Mouse (Mus musculus) macrophage (primary cell): ENCODE measurements around the gene Vmn1r214. TPM values are rescaled to one million over a fixed set of nuclear protein-coding genes. Genes with fewer than 3 reads are reported as not detected.

ENCODE experiments used
- H3K27ac ChIP-seq: fragments of 350-480 bp; formaldehyde crosslinking; 2 replicates; pipeline ENCODE4 v1.9.0; 2021
- H3K36me3 ChIP-seq: fragments of 350-480 bp; formaldehyde crosslinking; 2 replicates; pipeline ENCODE4 v1.9.0; 2021; ENCODE audit errors: inconsistent target
- H3K4me3 ChIP-seq: fragments of 350-480 bp; formaldehyde crosslinking; 2 replicates; pipeline ENCODE4 v1.9.0; 2021; ENCODE audit errors: inconsistent target
- H3K79me2 ChIP-seq: fragments of 350-480 bp; formaldehyde crosslinking; 2 replicates; pipeline ENCODE4 v1.9.0; 2021; ENCODE audit errors: inconsistent target
- WGBS: methylation state at CpG from one replicate; pipeline ENCODE4 v1.1.7; 2026; ENCODE audit warnings: inconsistent platforms; ENCODE audit not compliant: missing documents; 5-methylcytosine and 5-hydroxymethylcytosine counted together
- polyA plus RNA-seq: library from polyadenylated mRNA; stranded (reverse); fragments of 250-400 nt; gene quantifications from 3 replicates; pipeline ENCODE4 v1.2.4, GENCODE M21; 2018; ENCODE audit warnings: inconsistent platforms
- total RNA-seq, 78 experiments: library from RNA; depleted of rRNA; stranded (reverse); fragments of 250-400 nt; gene quantifications; 1 replicate in 9 of 78; 2 replicates in 24 of 78; 3 replicates in 43 of 78; 4 replicates in 2 of 78; pipeline ENCODE4 v1.2.4; 2018; ENCODE audit warnings: inconsistent platforms in 56 of 78

The Vmn1r214 gene
- not detected for total RNA-seq (2018; cell fraction: chromatin; rRNA removed)
- not detected for total RNA-seq (2018; cell fraction: cytosol; rRNA removed)
- not detected for total RNA-seq (2018; cell fraction: nucleus; rRNA removed)
- not detected in 3 replicates for polyA plus RNA-seq

- H3K36me3 ChIP-seq, result no peaks in the 10 kb centered on the region
- H3K4me3 ChIP-seq, result no peak within 1 kb of the TSS
- H3K27ac ChIP-seq, result no peak within 1 kb of the TSS
- no peaks in the 10 kb centered on the region for H3K79me2 ChIP-seq
- 84% methylated on average over 3 of the region's 3 CpGs for WGBS
These were observed at the start of gene Vmn1r214 for GRCm38 (mm10) chr13:23030118-23030517. TSS of gene Vmn1r214 (plus strand) at chr13:23030418.

- Histone ChIP-seq H3K36me3 (no peaks in the 10 kb centered on the region), H3K27ac (no peak overlapping the region), H3K79me2 (no peaks in the 10 kb centered on the region), H3K4me3 (no peak overlapping the region)
- 91% methylated on average over 11 of the region's 11 CpGs for WGBS
These were observed 39.9 kb upstream of the Vmn1r214 start for GRCm38 (mm10) chr13:22990214-22990891.

GRCm38 (mm10) chr13:22992178-22992700 lies 38.0 kb upstream of the Vmn1r214 start:
- H3K36me3 ChIP-seq, result no peaks in the 10 kb centered on the region
- H3K4me3 ChIP-seq, result no peak overlapping the region
- WGBS, result 67% methylated on average over 1 of the region's 1 CpGs

GRCm38 (mm10) chr13:22992721-22993120 lies 37.5 kb upstream of the Vmn1r214 start:
- Histone ChIP-seq H3K36me3 (no peaks in the 10 kb centered on the region), H3K27ac (no peak overlapping the region), H3K79me2 (no peaks in the 10 kb centered on the region), H3K4me3 (no peak overlapping the region)
- WGBS, result 85% methylated on average over 2 of the region's 2 CpGs

More at GRCm38 (mm10) chr13:22992178-22992700, 38.0 kb upstream of the Vmn1r214 start:
- Histone ChIP-seq H3K27ac (no peak overlapping the region), H3K79me2 (no peaks in the 10 kb centered on the region)

- Histone ChIP-seq H3K79me2 (no peaks in the 10 kb centered on the region), H3K36me3 (no peaks in the 10 kb centered on the region), H3K27ac (no peak within 1 kb of the TSS), H3K4me3 (no peak within 1 kb of the TSS)
- WGBS, result 80% methylated on average over 1 of the region's 1 CpGs
These were observed 22.9 kb upstream of the Vmn1r214 start, which contains the start of gene Vmn1r213 for GRCm38 (mm10) chr13:23007356-23007755. TSS of gene Vmn1r213 (plus strand) at chr13:23007656.

- Histone ChIP-seq H3K36me3 (no peaks in the 10 kb centered on the region), H3K4me3 (no peak overlapping the region), H3K79me2 (no peaks in the 10 kb centered on the region), H3K27ac (no peak overlapping the region)
These were observed 12.1 kb upstream of the Vmn1r214 start for GRCm38 (mm10) chr13:23018158-23018557.

- Histone ChIP-seq H3K27ac (no peak overlapping the region), H3K4me3 (no peak overlapping the region), H3K79me2 (no peaks in the 10 kb centered on the region), H3K36me3 (no peaks in the 10 kb centered on the region)
These were observed 5.4 kb upstream of the Vmn1r214 start for GRCm38 (mm10) chr13:23024812-23025211.

- Histone ChIP-seq H3K27ac (no peak overlapping the region), H3K79me2 (no peaks in the 10 kb centered on the region), H3K4me3 (no peak overlapping the region), H3K36me3 (no peaks in the 10 kb centered on the region)
- 38% methylated on average over 1 of the region's 1 CpGs for WGBS
These were observed 27.6 kb downstream of the Vmn1r214 start for GRCm38 (mm10) chr13:23057778-23058177.

GRCm38 (mm10) chr13:23067725-23068124 lies 37.5 kb downstream of the Vmn1r214 start, which contains the start of gene Vmn1r215:
TSS of gene Vmn1r215 (plus strand) at chr13:23068025.
- Histone ChIP-seq H3K4me3 (no peak within 1 kb of the TSS), H3K36me3 (no peaks in the 10 kb centered on the region), H3K27ac (no peak within 1 kb of the TSS), H3K79me2 (no peaks in the 10 kb centered on the region)
- 63% methylated on average over 1 of the region's 1 CpGs for WGBS

GRCm38 (mm10) chr13:23069312-23069711 lies 39.1 kb downstream of the Vmn1r214 start:
- 100% methylated on average over 2 of the region's 2 CpGs for WGBS
- H3K79me2 ChIP-seq, result no peaks in the 10 kb centered on the region
- H3K27ac ChIP-seq, result no peak overlapping the region
- H3K4me3 ChIP-seq, result no peak overlapping the region
- H3K36me3 ChIP-seq, result no peaks in the 10 kb centered on the region

Other genes starting within 250 kb of the Vmn1r214 start
- gene Vmn1r209, start 220.7 kb upstream of the Vmn1r214 start, polyA plus RNA-seq, result not detected in 3 replicates
- gene Vmn1r210, start 199.1 kb upstream of the Vmn1r214 start, polyA plus RNA-seq, result not detected in 3 replicates
- not detected in 3 replicates for gene Vmn1r211, start 172.9 kb upstream of the Vmn1r214 start, polyA plus RNA-seq
- gene Vmn1r212, start 146.2 kb upstream of the Vmn1r214 start, polyA plus RNA-seq, result not detected in 3 replicates
- gene Vmn1r213, start 22.8 kb upstream of the Vmn1r214 start, polyA plus RNA-seq, result not detected in 3 replicates
- not detected in 3 replicates for gene Vmn1r215, start 37.6 kb downstream of the Vmn1r214 start, polyA plus RNA-seq
- gene Vmn1r217, start 87.8 kb downstream of the Vmn1r214 start, polyA plus RNA-seq, result not detected in 3 replicates
- gene Vmn1r218, start 102.7 kb downstream of the Vmn1r214 start, polyA plus RNA-seq, result not detected in 3 replicates
- not detected in 3 replicates for gene Vmn1r219, start 128.9 kb downstream of the Vmn1r214 start, polyA plus RNA-seq
- gene Vmn1r220, start 157.6 kb downstream of the Vmn1r214 start, polyA plus RNA-seq, result not detected in 3 replicates
- gene Vmn1r221, start 183.7 kb downstream of the Vmn1r214 start, polyA plus RNA-seq, result not detected in 3 replicates
- gene Vmn1r222, start 205.5 kb downstream of the Vmn1r214 start, polyA plus RNA-seq, result not detected in 3 replicates
- gene Vmn1r223, start 216.7 kb downstream of the Vmn1r214 start, polyA plus RNA-seq, result not detected in 3 replicates